Mouse (Mus musculus) midbrain, embryonic 14.5 days (tissue): ENCODE measurements at regions not wholly inside any gene's neighbourhood (a gene's known extent, or its start where the extent isn't known, plus 50 kb on each side); places are given as distances from the start of the nearest gene placed in this dataset.
A peak's percentile ranks its signal among the peaks of the same experiment; 100 is the strongest.

Experiments used
- ATAC-seq: fragments of 200-750 bp; cut with Nextera tagmentation; 2 replicates; pipeline ENCODE4 v1.8.0; 2017; ENCODE audit warnings: moderate number of reproducible peaks, moderate library complexity; ENCODE audit not compliant: low FRiP score, low TSS enrichment
- DNase-seq: peaks from one replicate; pipeline ENCODE4 v3.0.0-alpha.2; 2015
- H3K27ac ChIP-seq: fragments of 300-500 bp; sonication (generic); replicated peaks from 2 replicates; pipeline ENCODE4 v1.5.1; 2014; ENCODE audit warnings: mild to moderate bottlenecking, low read depth, low read length, moderate library complexity
- H3K27me3 ChIP-seq: fragments of 300-500 bp; sonication (generic); 2 replicates; pipeline ENCODE4 v1.6.1; 2014; ENCODE audit warnings: low read length, control low read depth, mixed read lengths; ENCODE audit not compliant: control insufficient read depth, insufficient read depth
- H3K36me3 ChIP-seq: fragments of 300-500 bp; sonication (generic); 2 replicates; pipeline ENCODE4 v1.6.1; 2014; ENCODE audit warnings: low read length, control low read depth; ENCODE audit not compliant: control insufficient read depth, insufficient read depth
- H3K4me1 ChIP-seq: fragments of 300-500 bp; sonication (generic); 2 replicates; pipeline ENCODE4 v1.6.1; 2014; ENCODE audit warnings: mild to moderate bottlenecking, antibody characterized with exemption, low read length, control low read depth; ENCODE audit not compliant: control insufficient read depth, insufficient read depth
- H3K4me2 ChIP-seq: fragments of 300-500 bp; sonication (generic); 2 replicates; pipeline ENCODE4 v1.6.1; 2014; ENCODE audit warnings: mild to moderate bottlenecking, low read length, moderate library complexity
- H3K4me3 ChIP-seq: fragments of 300-500 bp; sonication (generic); replicated peaks from 2 replicates; pipeline ENCODE4 v1.5.1; 2014; ENCODE audit warnings: low read depth, low read length
- H3K9ac ChIP-seq: fragments of 300-500 bp; sonication (generic); replicated peaks from 2 replicates; pipeline ENCODE4 v1.6.1; 2014; ENCODE audit warnings: mild to moderate bottlenecking, low read length, moderate library complexity
- H3K9me3 ChIP-seq: fragments of 300-500 bp; sonication (generic); 2 replicates; pipeline ENCODE4 v1.6.1; 2016; ENCODE audit warnings: low read length, control low read depth, mixed read lengths; ENCODE audit not compliant: control insufficient read depth
- WGBS: fragments of 180-500 bp; shearing (Covaris S2); extraction: QIAGEN DNeasy Blood & Tissue Kit; methylation state at CpG from one replicate; pipeline ENCODE4 v1.1.7; 2014; 5-methylcytosine and 5-hydroxymethylcytosine counted together

DNA sequence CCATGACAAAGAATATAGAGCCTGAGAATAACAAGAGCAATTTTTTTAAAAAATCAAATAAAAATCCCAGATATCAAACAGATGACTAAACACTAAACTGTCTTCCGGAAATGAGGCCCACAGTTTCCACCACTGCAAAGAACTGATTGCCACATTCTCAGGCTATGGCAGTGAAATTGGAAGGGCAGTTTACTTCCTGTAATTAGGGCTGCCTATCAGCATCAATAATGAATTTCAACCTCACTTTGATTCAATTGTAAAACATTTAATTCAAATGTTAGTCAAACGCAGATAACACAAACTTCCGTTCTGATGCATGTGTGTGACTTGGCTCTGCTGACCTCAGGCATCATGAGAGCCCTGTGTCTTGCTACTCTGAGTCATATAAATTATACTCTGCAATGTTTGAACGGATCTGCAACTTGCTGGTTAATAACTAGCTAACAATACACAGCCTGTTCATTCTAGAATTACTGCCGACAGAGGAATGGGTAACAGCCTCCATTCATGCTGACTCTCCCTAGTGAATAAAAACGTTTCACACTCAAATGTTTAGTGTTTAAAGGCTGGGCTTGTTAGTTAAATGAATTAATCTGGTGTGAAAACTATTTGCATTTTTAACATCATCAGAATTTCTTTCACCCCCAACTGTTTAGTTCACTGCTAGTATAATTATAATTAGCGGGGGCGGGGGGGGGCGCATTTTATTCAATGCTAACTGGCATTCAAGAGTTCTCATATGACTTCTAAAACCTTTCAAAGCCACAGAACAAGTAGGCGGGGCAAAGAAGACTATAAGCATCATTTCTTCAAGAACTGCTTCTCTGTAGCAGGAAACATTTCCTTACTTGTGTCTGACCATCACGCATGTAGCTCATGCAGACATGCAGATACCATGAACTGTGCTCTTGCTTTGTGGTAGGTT lies 171.2 kb downstream of the Samd5 start:
- Histone ChIP-seq H3K4me1 (peaks cover 16% of the 10 kb centered on the region), H3K36me3 (no peaks in the 10 kb centered on the region), H3K4me3 (no peak overlapping the region), H3K27me3 (no peaks in the 10 kb centered on the region), H3K9me3 (no peaks in the 10 kb centered on the region), H3K9ac (no peak overlapping the region), H3K27ac (no peak overlapping the region), H3K4me2 (no peak overlapping the region)
- 62% methylated on average over 11 of the region's 11 CpGs for WGBS
- no peak for DNase-seq
- ATAC-seq: no peak

DNA sequence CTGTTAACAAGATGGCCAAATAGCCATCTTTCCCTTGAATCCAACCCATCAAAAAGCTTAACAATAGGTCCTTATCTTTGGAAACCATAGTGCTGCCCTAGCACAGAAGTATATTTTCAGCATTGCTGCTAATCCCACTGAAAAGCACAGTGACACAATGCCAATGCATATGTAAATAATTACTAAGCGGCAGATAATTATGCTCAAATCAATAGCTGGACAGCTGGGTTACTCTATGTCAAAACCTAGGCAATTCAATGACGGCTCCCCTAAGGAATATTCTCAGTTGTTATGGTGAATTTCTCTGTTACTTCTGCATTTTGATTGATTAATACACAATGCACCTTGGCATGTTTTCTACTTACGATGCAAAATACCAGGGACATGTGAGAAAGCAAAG lies 176.5 kb downstream of the Samd5 start:
- Histone ChIP-seq H3K4me3 (no peak overlapping the region), H3K4me2 (no peak overlapping the region), H3K4me1 (peaks cover 31% of the 10 kb centered on the region), H3K27ac (0 out of 2 replicates have a peak overlapping the region, but pooled peaks have one; percentile 14), H3K9ac (no peak overlapping the region), H3K9me3 (no peaks in the 10 kb centered on the region), H3K36me3 (no peaks in the 10 kb centered on the region), H3K27me3 (no peaks in the 10 kb centered on the region)
- ATAC-seq (peak; percentile 53; the same call in 1 of the 2 replicates), DNase-seq (peak; percentile 58)
- 13% methylated on average over 3 of the region's 3 CpGs for WGBS

DNA sequence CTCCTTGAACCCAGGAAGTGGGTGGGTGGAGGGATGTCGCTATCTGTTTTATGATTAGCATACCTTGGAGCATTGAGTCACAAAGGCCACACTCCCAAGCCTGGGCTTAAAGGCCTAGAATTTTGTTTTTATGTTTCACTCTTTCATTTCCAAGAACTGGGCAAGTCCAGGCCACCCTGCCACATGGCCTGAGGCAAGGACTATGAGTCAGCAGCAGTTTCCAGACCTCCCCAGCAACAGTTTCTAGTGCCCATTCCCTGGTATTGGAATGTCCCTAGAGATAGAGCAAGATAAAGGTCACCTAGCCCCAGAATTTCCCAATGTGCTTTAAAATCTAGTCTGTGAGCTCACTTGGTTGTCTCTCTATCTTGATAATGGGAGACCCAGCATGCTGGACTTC lies 178.0 kb downstream of the Samd5 start:
- DNase-seq: no peak

DNA sequence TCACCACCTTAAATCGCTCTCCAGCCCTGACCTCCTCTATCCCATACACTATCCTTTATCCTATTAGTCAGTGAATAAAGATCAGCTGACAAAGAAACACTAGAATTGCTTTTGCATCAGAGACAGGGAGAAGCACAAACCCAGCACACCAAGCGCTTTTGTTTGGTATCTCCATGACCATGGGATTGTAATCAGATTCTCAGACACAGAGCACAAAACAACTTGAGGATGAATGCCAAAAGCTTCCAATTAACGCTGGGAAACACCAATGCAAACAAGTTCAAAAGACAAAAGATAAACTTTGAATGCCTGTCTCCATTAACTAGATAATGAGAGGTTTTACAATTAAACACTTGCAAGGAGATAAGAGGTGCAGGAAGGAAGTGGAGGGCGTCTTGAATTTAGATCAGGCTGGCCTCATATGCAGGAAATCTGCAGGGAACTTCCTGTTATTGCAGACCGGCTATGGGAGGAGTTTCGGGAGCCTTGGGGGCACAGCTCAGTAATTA lies 179.8 kb downstream of the Samd5 start:
- WGBS: 10% methylated on average over 6 of the region's 6 CpGs
- Histone ChIP-seq H3K27ac (peak overlapping the region; percentile 38; the same call in 1 of the 2 replicates), H3K4me2 (no peak overlapping the region), H3K27me3 (no peaks in the 10 kb centered on the region), H3K4me1 (peaks cover 32% of the 10 kb centered on the region), H3K36me3 (no peaks in the 10 kb centered on the region), H3K9ac (no peak overlapping the region), H3K4me3 (no peak overlapping the region), H3K9me3 (no peaks in the 10 kb centered on the region)
- ATAC-seq (no peak), DNase-seq (peak; percentile 35)

More for the DNA sequence above, 178.0 kb downstream of the Samd5 start:
- WGBS: 100% methylated on average over 1 of the region's 1 CpGs
- ATAC-seq: no peak
- no peaks in the 10 kb centered on the region for H3K9me3 ChIP-seq
- H3K27me3 ChIP-seq: no peaks in the 10 kb centered on the region
- no peak overlapping the region for H3K9ac ChIP-seq
- H3K27ac ChIP-seq: no peak overlapping the region
- no peak overlapping the region for H3K4me3 ChIP-seq
- no peak overlapping the region for H3K4me2 ChIP-seq
- H3K36me3 ChIP-seq: no peaks in the 10 kb centered on the region
- H3K4me1 ChIP-seq: peaks cover 28% of the 10 kb centered on the region

DNA sequence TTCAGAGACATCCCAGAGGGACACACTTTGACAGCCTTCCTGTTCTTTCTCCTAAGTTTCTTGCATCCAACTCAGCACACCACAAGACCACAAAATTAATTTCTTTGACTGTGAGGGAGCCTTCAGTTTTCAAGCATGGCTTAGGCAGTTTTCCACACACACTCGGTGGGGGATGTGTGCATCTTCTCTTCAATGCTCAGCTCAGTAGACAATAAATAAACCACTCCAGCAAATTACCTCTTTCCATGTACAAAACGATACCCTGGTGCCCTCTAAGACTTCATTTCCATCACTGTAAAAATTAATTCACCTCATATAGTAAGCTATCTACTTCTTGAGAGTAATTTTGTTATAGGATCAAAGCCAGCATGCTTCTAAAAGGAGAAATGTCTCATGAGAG lies 184.6 kb downstream of the Samd5 start:
- no peak overlapping the region for H3K27ac ChIP-seq
- H3K4me3 ChIP-seq: no peak overlapping the region
- ATAC-seq (no peak), DNase-seq (no peak)
- no peak overlapping the region for H3K4me2 ChIP-seq
- H3K27me3 ChIP-seq: no peaks in the 10 kb centered on the region
- 79% methylated on average over 2 of the region's 2 CpGs for WGBS
- no peak overlapping the region for H3K9ac ChIP-seq
- H3K9me3 ChIP-seq: no peaks in the 10 kb centered on the region
- peaks cover 15% of the 10 kb centered on the region for H3K4me1 ChIP-seq
- no peaks in the 10 kb centered on the region for H3K36me3 ChIP-seq

DNA sequence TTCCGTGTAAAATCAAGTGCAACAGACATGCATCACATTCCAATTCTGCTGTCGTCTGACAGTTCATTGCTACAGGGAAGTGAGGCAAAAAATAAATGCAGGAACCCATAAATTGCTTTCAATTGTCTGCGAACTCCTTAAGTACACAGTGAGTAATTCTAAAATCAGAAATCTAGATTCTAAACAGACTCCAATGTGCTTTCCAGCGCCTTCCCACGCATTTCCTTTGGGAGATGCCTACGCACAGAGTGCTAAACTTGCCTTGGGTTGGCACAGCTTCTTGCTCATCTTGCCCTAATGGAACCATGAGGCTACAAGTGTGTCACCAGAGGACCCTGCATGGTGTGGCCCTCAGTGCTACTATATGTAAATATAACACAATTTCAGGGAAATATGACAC lies 212.6 kb downstream of the Samd5 start:
- no peak for DNase-seq
- Histone ChIP-seq H3K4me2 (no peak overlapping the region), H3K27me3 (no peaks in the 10 kb centered on the region), H3K4me1 (0 out of 2 replicates have a peak, but pooled peaks cover 10% of the 10 kb centered on the region), H3K9me3 (no peaks in the 10 kb centered on the region), H3K36me3 (no peaks in the 10 kb centered on the region), H3K4me3 (no peak overlapping the region), H3K9ac (no peak overlapping the region), H3K27ac (0 out of 2 replicates have a peak overlapping the region, but pooled peaks have one; percentile 13)
- 72% methylated on average over 6 of the region's 6 CpGs for WGBS
- no peak for ATAC-seq

DNA sequence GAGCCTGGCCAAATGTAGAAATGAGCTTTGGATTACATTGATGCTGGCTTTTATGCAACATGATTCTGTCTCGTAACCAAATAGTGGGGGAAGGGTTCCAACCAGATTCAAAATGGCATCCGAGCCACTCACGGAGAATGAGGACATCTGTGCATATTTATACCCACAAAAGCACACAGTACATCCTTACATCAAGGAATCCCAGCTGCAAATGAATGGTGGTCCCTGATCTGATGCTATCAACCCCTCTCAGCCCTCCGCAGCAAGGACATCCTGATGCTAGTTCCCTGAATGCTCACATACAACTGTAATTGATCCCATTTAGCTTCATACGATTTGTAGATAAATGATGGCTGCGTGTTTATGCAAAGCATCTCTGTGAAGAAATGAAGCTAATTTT lies 215.9 kb downstream of the Samd5 start:
- DNase-seq (no peak), ATAC-seq (no peak)
- Histone ChIP-seq H3K9ac (no peak overlapping the region), H3K9me3 (no peaks in the 10 kb centered on the region), H3K4me1 (0 out of 2 replicates have a peak, but pooled peaks cover 10% of the 10 kb centered on the region), H3K4me3 (no peak overlapping the region), H3K27ac (no peak overlapping the region), H3K27me3 (no peaks in the 10 kb centered on the region), H3K4me2 (no peak overlapping the region), H3K36me3 (no peaks in the 10 kb centered on the region)
- WGBS: 84% methylated on average over 6 of the region's 6 CpGs

DNA sequence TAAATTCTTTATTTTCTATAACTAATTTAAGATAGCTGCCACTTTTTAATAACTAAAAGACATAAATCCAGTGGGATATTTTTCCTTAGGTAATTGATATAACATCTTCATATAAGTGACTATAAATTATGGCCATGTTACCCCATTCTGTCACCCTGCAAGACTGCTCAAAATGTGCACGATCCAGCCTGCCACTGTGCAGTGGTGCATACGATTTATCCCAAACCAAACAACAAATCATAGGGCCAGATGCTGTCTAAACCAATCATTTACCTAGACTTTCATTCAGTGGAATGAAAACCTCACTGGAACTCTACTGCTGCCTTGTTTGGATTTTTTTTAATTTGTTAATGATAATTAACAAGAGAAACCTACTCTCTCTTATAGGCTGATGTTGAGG lies 216.5 kb downstream of the Samd5 start:
- no peak overlapping the region for H3K9ac ChIP-seq
- WGBS: 77% methylated on average over 2 of the region's 2 CpGs
- H3K9me3 ChIP-seq: no peaks in the 10 kb centered on the region
- no peak overlapping the region for H3K4me2 ChIP-seq
- H3K4me1 ChIP-seq: 0 out of 2 replicates have a peak, but pooled peaks cover 10% of the 10 kb centered on the region
- H3K27ac ChIP-seq: no peak overlapping the region
- H3K27me3 ChIP-seq: no peaks in the 10 kb centered on the region
- DNase-seq (no peak), ATAC-seq (no peak)
- H3K36me3 ChIP-seq: no peaks in the 10 kb centered on the region
- H3K4me3 ChIP-seq: no peak overlapping the region

DNA sequence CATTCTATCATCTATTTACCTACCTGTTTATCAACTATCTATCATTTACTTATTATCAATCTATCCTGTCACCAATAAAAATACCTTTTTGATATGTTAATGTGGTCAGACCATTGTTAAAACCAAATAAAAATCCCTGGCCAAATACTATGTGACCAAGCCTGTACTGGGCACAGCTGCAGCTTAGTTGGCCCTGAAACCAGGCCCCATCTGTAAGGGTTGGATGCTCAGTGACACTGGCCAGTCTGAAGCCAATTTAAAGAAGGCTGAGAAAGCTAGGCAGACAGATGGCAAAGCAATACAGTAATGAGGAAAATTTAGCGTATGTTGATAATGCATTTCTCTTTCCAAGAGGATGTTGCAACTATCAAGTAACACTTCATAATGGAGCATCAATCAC lies 217.8 kb downstream of the Samd5 start:
- ATAC-seq: no peak
- WGBS: 91% methylated on average over 1 of the region's 1 CpGs
- no peak overlapping the region for H3K4me2 ChIP-seq
- no peaks in the 10 kb centered on the region for H3K27me3 ChIP-seq
- no peaks in the 10 kb centered on the region for H3K36me3 ChIP-seq
- H3K4me1 ChIP-seq: 0 out of 2 replicates have a peak, but pooled peaks cover 2% of the 10 kb centered on the region
- H3K9me3 ChIP-seq: no peaks in the 10 kb centered on the region
- no peak overlapping the region for H3K27ac ChIP-seq
- no peak overlapping the region for H3K9ac ChIP-seq
- DNase-seq: no peak
- no peak overlapping the region for H3K4me3 ChIP-seq
